Mouse (Mus musculus): ENCODE measurements around the gene Kras. TPM values are rescaled to one million over a fixed set of nuclear protein-coding genes. Genes with fewer than 3 reads are reported as not detected.

Kras gene
- polyA plus RNA-seq, 1 experiment, result 101 TPM

DNA sequence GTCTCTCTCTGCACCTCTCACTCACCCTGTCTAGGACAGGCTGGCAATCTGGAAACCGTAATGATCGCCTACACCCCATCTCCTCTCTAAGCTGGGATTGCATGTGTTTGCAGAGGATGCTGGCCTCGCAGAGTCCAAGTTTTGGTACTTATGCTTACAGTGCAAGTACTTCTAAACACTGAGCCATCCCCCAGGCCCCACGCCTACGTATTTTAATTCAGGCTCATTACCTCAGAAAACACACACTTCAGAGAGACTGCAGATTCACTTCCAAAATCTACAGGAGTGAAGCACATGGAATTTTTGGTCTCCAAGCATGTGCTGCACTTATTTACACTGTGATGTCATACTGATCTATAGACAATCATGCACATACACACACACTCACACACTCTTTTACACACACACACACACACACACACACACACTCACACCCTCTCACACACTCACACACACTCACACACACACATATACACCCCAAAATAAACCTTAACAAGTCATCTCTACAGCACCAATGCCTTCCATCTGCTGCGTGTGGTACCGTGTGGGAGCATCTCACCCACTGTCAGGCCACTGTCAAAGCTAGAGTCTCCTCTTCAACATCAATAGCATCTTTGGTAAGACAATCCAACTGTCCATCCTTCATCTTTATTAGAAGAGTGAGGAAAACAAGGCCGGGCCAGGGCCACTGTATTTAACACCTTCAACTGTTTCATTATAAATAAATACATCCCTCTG lies 51.9 kb downstream of the Kras start:
- TF ChIP-seq POLR2A (IDR thresholded peaks at IDR 0.05; ENCODE audit: insufficient read depth, low read length) (no peak), EP300 (IDR thresholded peaks at IDR 0.05; ENCODE audit: insufficient read depth, low read depth, low read length) (no peak), CTCF (IDR thresholded peaks at IDR 0.05; ENCODE audit: low read depth, low read length) (no peak)
- Histone ChIP-seq H3K27me3 (ENCODE audit: control insufficient read depth, insufficient read depth, low read length, poor library complexity, severe bottlenecking) (no peaks in the 10 kb centered on the region), H3K4me3 (ENCODE audit: low read depth, low read length) (no peak overlapping the region), H3K4me1 (ENCODE audit: control insufficient read depth, insufficient read depth, low read length) (no peaks in the 10 kb centered on the region), H3K36me3 (ENCODE audit: control insufficient read depth, insufficient read depth, low read length, poor library complexity, severe bottlenecking) (no peaks in the 10 kb centered on the region), H3K9me3 (replicated peaks; ENCODE audit: control insufficient read depth, insufficient read depth, low read length, poor library complexity, severe bottlenecking) (no peaks in the 10 kb centered on the region), H3K27ac (ENCODE audit: insufficient read depth, low read length) (no peak overlapping the region), H3K9ac (ENCODE audit: low read depth, poor library complexity, severe bottlenecking) (no peak overlapping the region)

DNA sequence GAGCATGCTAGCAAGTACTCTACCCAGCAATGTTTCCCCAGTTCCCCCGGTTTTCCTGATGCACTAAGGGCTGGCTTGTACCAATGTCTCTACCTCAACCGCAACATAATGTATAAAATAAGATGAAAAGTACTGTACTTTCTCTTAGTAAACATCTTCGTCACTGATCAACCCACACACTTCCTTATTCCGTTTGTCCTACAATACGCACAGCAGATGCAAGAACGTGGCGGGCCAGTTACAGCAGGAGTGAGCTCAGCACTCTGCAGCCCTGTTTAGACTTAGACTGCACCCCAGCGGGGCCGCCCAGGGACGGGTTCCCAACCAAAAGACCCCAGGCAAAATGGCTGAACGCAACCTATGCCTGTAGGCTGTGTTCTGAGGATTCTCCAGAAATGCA lies 56.6 kb downstream of the Kras start:
- Histone ChIP-seq H3K4me1 (ENCODE audit: control insufficient read depth, insufficient read depth, low read length) (no peaks in the 10 kb centered on the region), H3K36me3 (ENCODE audit: control insufficient read depth, insufficient read depth, low read length, poor library complexity, severe bottlenecking) (no peaks in the 10 kb centered on the region), H3K9ac (ENCODE audit: low read depth, poor library complexity, severe bottlenecking) (no peak overlapping the region), H3K4me3 (ENCODE audit: low read depth, low read length) (no peak overlapping the region), H3K27ac (ENCODE audit: insufficient read depth, low read length) (no peak overlapping the region), H3K27me3 (ENCODE audit: control insufficient read depth, insufficient read depth, low read length, poor library complexity, severe bottlenecking) (no peaks in the 10 kb centered on the region), H3K9me3 (replicated peaks; ENCODE audit: control insufficient read depth, insufficient read depth, low read length, poor library complexity, severe bottlenecking) (no peaks in the 10 kb centered on the region)
- TF ChIP-seq CTCF (IDR thresholded peaks at IDR 0.05; ENCODE audit: low read depth, low read length) (no peak), EP300 (IDR thresholded peaks at IDR 0.05; ENCODE audit: insufficient read depth, low read depth, low read length) (no peak), POLR2A (IDR thresholded peaks at IDR 0.05; ENCODE audit: insufficient read depth, low read length) (no peak)

DNA sequence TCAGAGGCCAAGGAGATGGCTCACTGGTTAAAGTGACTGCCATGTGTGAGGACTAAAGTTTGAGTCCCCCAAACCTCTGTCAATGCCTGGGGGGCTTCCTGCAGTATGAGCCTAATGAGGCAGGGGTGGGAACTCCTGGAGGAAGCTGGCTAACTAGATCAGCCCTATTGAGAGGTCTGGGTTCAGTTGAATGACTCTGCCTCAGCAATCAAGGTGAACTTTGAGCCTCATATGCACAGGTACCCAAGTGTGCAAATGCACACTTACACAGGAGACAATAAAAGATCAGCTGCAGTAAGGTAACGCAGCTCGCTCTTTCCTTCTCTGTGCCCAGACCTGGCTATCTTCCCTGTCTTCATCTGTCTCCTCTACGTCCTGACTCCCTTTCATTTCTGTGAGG lies 57.0 kb downstream of the Kras start:
- Histone ChIP-seq H3K9me3 (replicated peaks; ENCODE audit: control insufficient read depth, insufficient read depth, low read length, poor library complexity, severe bottlenecking) (no peaks in the 10 kb centered on the region), H3K36me3 (ENCODE audit: control insufficient read depth, insufficient read depth, low read length, poor library complexity, severe bottlenecking) (no peaks in the 10 kb centered on the region), H3K4me3 (ENCODE audit: low read depth, low read length) (no peak overlapping the region), H3K4me1 (ENCODE audit: control insufficient read depth, insufficient read depth, low read length) (no peaks in the 10 kb centered on the region), H3K27ac (ENCODE audit: insufficient read depth, low read length) (no peak overlapping the region), H3K9ac (ENCODE audit: low read depth, poor library complexity, severe bottlenecking) (no peak overlapping the region), H3K27me3 (ENCODE audit: control insufficient read depth, insufficient read depth, low read length, poor library complexity, severe bottlenecking) (no peaks in the 10 kb centered on the region)
- TF ChIP-seq POLR2A (IDR thresholded peaks at IDR 0.05; ENCODE audit: insufficient read depth, low read length) (no peak), EP300 (IDR thresholded peaks at IDR 0.05; ENCODE audit: insufficient read depth, low read depth, low read length) (no peak), CTCF (IDR thresholded peaks at IDR 0.05; ENCODE audit: low read depth, low read length) (no peak)

DNA sequence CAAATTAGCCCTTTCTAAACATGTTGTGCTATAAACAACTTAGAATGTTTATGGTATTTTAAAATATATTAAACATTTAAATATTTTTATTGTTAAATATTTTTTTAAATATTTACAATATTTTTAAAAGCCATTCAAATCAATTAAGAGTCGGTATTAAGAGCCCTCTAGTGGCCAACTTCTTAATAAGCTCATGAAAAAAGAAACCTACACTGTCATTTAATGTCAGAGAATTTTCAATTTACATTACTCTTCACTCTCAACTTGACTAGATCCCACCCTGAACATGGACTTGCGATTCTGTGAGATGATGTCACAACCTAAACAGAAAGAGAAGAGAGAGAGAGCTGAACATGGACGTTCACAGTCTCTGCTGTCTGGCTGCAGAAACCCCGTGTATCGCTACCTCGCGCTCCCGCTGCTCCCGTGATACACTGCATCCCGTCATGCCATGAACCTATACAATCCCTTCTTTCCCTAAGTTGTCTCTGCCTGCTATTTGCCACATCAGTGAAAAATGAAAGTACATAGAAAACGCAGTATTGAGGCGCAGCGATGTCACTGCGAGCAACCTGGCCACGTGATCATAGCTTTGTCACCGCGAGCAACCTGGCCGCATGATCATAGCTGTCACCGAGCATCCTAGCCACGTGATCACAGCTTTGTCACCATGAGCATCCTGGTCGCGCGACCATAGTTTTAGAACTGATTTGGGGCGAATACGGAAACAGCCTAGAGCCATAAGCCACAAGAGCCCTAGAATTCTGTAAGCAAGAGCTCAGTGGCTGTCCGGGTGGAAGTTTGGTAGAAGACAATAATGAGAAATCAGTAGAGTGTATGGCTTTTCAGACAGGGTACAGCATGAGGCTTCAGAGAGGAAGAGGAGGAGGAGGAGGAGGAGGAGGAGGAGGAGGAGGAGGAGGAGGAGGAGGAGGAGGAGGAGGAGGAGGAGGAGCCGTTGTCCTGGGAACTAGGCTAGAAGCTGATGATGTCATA lies 62.6 kb downstream of the Kras start:
- Histone ChIP-seq H3K27ac (ENCODE audit: insufficient read depth, low read length) (no peak overlapping the region), H3K9me3 (replicated peaks; ENCODE audit: control insufficient read depth, insufficient read depth, low read length, poor library complexity, severe bottlenecking) (no peaks in the 10 kb centered on the region), H3K9ac (ENCODE audit: low read depth, poor library complexity, severe bottlenecking) (no peak overlapping the region), H3K4me1 (ENCODE audit: control insufficient read depth, insufficient read depth, low read length) (no peaks in the 10 kb centered on the region), H3K36me3 (ENCODE audit: control insufficient read depth, insufficient read depth, low read length, poor library complexity, severe bottlenecking) (no peaks in the 10 kb centered on the region), H3K4me3 (ENCODE audit: low read depth, low read length) (no peak overlapping the region), H3K27me3 (ENCODE audit: control insufficient read depth, insufficient read depth, low read length, poor library complexity, severe bottlenecking) (no peaks in the 10 kb centered on the region)
- TF ChIP-seq EP300 (IDR thresholded peaks at IDR 0.05; ENCODE audit: insufficient read depth, low read depth, low read length) (no peak), POLR2A (IDR thresholded peaks at IDR 0.05; ENCODE audit: insufficient read depth, low read length) (no peak), CTCF (IDR thresholded peaks at IDR 0.05; ENCODE audit: low read depth, low read length) (no peak)

DNA sequence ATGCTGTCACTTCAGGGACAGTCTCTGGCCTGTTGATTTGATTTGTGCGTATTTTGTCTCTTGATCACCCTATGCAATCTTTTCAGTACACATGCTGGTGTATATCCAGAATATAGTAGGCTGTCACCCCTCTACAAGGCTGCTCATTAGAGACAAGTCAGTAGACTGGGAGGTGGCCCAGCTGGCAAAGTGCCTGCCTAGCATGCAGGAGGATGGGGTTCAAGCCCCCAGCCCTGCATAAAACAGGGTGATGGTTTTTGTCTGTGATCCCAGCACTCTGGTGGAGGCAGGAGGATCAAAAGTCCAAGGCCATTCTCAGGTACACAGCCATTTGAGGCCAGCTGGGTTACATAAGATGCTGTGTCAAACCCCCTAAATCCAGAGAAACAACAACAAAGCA lies 63.9 kb downstream of the Kras start:
- H3K36me3 ChIP-seq (ENCODE audit: control insufficient read depth, insufficient read depth, low read length, poor library complexity, severe bottlenecking), result no peaks in the 10 kb centered on the region
- no peaks in the 10 kb centered on the region for H3K27me3 ChIP-seq (ENCODE audit: control insufficient read depth, insufficient read depth, low read length, poor library complexity, severe bottlenecking)
- no peak for TF ChIP-seq CTCF (IDR thresholded peaks at IDR 0.05; ENCODE audit: low read depth, low read length)
- TF ChIP-seq EP300 (IDR thresholded peaks at IDR 0.05; ENCODE audit: insufficient read depth, low read depth, low read length), result no peak
- TF ChIP-seq POLR2A (IDR thresholded peaks at IDR 0.05; ENCODE audit: insufficient read depth, low read length), result no peak

More for the DNA sequence above, 63.9 kb downstream of the Kras start:
- H3K9ac ChIP-seq (ENCODE audit: low read depth, poor library complexity, severe bottlenecking), result no peak overlapping the region
- H3K9me3 ChIP-seq (replicated peaks; ENCODE audit: control insufficient read depth, insufficient read depth, low read length, poor library complexity, severe bottlenecking), result no peaks in the 10 kb centered on the region
- peak overlapping the region; percentile 58; the same call in 1 of the 2 replicates for H3K27ac ChIP-seq (ENCODE audit: insufficient read depth, low read length)
- H3K4me3 ChIP-seq (ENCODE audit: low read depth, low read length), result no peak overlapping the region
- H3K4me1 ChIP-seq (ENCODE audit: control insufficient read depth, insufficient read depth, low read length), result no peaks in the 10 kb centered on the region

Measured in ES-Bruce4 (cell line).